Mouse (Mus musculus) small intestine, adult 2 months (tissue): ENCODE data around the gene Ago3. TPM values are rescaled to one million over a fixed set of nuclear protein-coding genes. Genes with fewer than 3 reads are reported as not detected.

Experiments used
- H3K27ac ChIP-seq: fragments of 200-500 bp; 2 replicates; pipeline ENCODE4 v1.5.1; 2012; ENCODE audit warnings: low read depth, low read length, control low read depth, inconsistent platforms; ENCODE audit not compliant: insufficient read depth
- H3K27me3 ChIP-seq: fragments of 200-500 bp; 2 replicates; pipeline ENCODE4 v1.6.1; 2012; ENCODE audit warnings: mild to moderate bottlenecking, moderate library complexity, low read length, inconsistent platforms; ENCODE audit not compliant: control insufficient read depth, insufficient read depth
- H3K36me3 ChIP-seq: fragments of 200-500 bp; 2 replicates; pipeline ENCODE4 v1.6.1; 2012; ENCODE audit warnings: mild to moderate bottlenecking, low read length, control low read depth, inconsistent platforms; ENCODE audit not compliant: control insufficient read depth, insufficient read depth
- H3K4me1 ChIP-seq: fragments of 200-500 bp; 2 replicates; pipeline ENCODE4 v1.6.1; 2012; ENCODE audit warnings: low read length, inconsistent platforms, mixed read lengths; ENCODE audit not compliant: control insufficient read depth, insufficient read depth, insufficient read length
- H3K4me3 ChIP-seq: fragments of 200-500 bp; 2 replicates; pipeline ENCODE4 v1.5.1; 2012; ENCODE audit warnings: low read depth, mild to moderate bottlenecking, control low read depth, inconsistent platforms, low read length, moderate library complexity
- CTCF ChIP-seq: fragments of 200-500 bp; IDR thresholded peaks from 2 replicates; pipeline ENCODE4 v1.5.1; 2012; ENCODE audit warnings: low read depth, mild to moderate bottlenecking, control low read depth, inconsistent platforms, low read length, moderate library complexity, mixed read lengths; ENCODE audit not compliant: insufficient replicate concordance, insufficient read length; ENCODE audit errors: extremely low read depth
- POLR2A ChIP-seq: fragments of 200-500 bp; IDR thresholded peaks from 2 replicates; pipeline ENCODE4 v1.6.1; 2012; ENCODE audit warnings: low read depth, mild to moderate bottlenecking, control low read depth, inconsistent platforms, low read length, moderate library complexity
- WGBS: fragments of 180-500 bp; shearing (Covaris S2); methylation state at CpG from one replicate; pipeline ENCODE4 v1.1.7; 2018; 5-methylcytosine and 5-hydroxymethylcytosine counted together
- polyA plus RNA-seq: library from polyadenylated mRNA; depleted of rRNA; stranded (reverse); fragments of >200 nt; gene quantifications from 2 replicates; pipeline ENCODE4 v1.2.3, GENCODE M21; 2012

Gene Ago3
- polyA plus RNA-seq, 1 experiment = 12.4 TPM

GRCm38 (mm10) chr4:126319806-126320205, 109.5 kb downstream of the Ago3 start:
- Histone ChIP-seq H3K4me1 (no peaks in the 10 kb centered on the region), H3K27me3 (no peaks in the 10 kb centered on the region), H3K4me3 (no peak overlapping the region), H3K36me3 (peaks cover 27% of the 10 kb centered on the region), H3K27ac (no peak overlapping the region)
- no peak for TF ChIP-seq CTCF
- TF ChIP-seq POLR2A = no peak
- 70% methylated on average over 6 of the region's 6 CpGs for whole genome bisulfite sequencing

DNA sequence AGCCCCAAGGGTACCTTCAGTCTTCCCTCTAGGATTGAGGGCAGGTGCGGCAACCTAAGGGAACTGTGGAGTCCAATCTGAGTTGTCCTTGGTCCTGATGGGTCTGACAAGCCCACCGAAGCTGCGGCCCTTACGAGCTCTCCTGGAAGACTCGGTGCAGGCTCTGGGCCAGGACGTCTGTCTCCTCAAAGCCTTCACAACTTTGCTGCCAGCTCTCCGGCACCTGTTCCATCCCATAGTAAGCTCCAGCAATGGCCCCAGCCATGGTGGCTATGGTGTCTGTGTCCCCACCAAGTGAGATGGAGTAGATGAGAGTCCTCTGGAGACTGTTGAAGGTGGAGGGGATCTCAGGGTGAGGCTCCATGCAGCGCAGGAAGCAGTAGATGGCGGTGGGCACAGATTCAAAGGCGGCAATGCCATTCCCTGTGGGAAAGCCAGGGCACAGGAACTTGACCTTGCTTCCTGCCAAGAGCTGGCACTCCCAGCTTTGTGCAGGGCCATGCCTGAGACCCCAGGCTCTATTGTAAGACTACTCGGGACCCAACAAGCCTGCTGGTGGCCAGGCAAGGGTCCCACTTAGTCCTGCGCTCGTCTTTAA, 112.8 kb downstream of the Ago3 start:
- H3K4me1 ChIP-seq = no peaks in the 10 kb centered on the region
- H3K27me3 ChIP-seq = no peaks in the 10 kb centered on the region
- peaks cover 27% of the 10 kb centered on the region for H3K36me3 ChIP-seq
- no peak overlapping the region for H3K4me3 ChIP-seq
- no peak for TF ChIP-seq CTCF
- no peak for TF ChIP-seq POLR2A
- WGBS = 94% methylated on average over 13 of the region's 13 CpGs
- H3K27ac ChIP-seq = no peak overlapping the region

GRCm38 (mm10) chr4:126315931-126316330, 113.4 kb downstream of the Ago3 start:
- 46% methylated on average over 5 of the region's 5 CpGs for WGBS
- H3K36me3 ChIP-seq = peaks cover 27% of the 10 kb centered on the region
- TF ChIP-seq POLR2A = no peak
- no peaks in the 10 kb centered on the region for H3K4me1 ChIP-seq
- H3K27me3 ChIP-seq = no peaks in the 10 kb centered on the region
- H3K27ac ChIP-seq = no peak overlapping the region
- H3K4me3 ChIP-seq = no peak overlapping the region

DNA sequence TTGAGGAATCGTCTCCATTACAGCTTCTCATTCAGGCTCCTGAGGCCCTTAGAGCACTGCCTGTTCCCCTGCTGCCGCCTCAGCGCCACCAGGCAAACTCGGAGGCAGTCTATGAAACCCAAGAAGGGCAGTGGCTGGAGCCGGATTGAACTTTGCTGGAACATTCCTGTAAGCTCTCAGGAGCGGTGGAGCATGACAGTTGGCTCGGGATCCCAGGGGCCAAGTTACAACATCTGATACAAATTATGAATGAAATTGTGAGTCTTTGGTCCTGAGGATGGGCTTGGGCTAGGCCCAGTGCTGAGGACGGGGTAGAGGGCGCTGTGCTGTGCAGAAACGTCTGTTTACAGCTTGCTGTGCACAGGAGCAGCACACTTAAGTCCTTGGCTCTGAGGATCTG, 115.0 kb downstream of the Ago3 start:
- Histone ChIP-seq H3K36me3 (peaks cover 27% of the 10 kb centered on the region), H3K27ac (no peak overlapping the region), H3K4me1 (no peaks in the 10 kb centered on the region), H3K27me3 (no peaks in the 10 kb centered on the region), H3K4me3 (no peak overlapping the region)
- 78% methylated on average over 10 of the region's 10 CpGs for WGBS
- TF ChIP-seq CTCF (no peak), POLR2A (no peak)

DNA sequence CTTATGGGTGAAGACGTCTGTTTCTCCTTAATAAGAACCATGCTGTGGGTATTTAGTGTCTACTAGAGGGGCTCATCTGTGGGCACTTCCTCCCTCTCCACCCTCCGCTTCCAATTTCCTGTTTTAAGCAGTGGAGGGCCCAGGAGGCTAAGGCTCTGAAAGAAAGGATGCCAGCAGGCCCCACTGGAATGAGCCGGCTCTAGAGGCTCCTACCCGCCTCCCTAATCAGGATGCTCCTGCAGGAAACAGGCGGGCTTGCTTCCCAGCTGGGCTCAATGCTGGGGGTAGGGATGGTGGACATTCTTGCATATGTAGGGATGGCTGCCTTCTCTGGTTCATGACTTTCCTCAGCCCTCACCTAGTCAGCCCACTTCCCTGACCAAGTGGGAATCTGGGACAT, 116.2 kb downstream of the Ago3 start:
- no peak overlapping the region for H3K4me3 ChIP-seq
- no peaks in the 10 kb centered on the region for H3K4me1 ChIP-seq
- 69% methylated on average over 5 of the region's 5 CpGs for WGBS
- H3K36me3 ChIP-seq = peaks cover 26% of the 10 kb centered on the region
- H3K27me3 ChIP-seq = no peaks in the 10 kb centered on the region
- no peak overlapping the region for H3K27ac ChIP-seq
- TF ChIP-seq CTCF (no peak), POLR2A (no peak)

- Histone ChIP-seq H3K27ac (no peak overlapping the region), H3K4me3 (no peak overlapping the region), H3K4me1 (no peaks in the 10 kb centered on the region), H3K27me3 (no peaks in the 10 kb centered on the region), H3K36me3 (peaks cover 10% of the 10 kb centered on the region)
- 92% methylated on average over 16 of the region's 16 CpGs for WGBS
- no peak for TF ChIP-seq CTCF
- TF ChIP-seq POLR2A = no peak
These were observed 117.7 kb downstream of the Ago3 start for GRCm38 (mm10) chr4:126311566-126312200.

DNA sequence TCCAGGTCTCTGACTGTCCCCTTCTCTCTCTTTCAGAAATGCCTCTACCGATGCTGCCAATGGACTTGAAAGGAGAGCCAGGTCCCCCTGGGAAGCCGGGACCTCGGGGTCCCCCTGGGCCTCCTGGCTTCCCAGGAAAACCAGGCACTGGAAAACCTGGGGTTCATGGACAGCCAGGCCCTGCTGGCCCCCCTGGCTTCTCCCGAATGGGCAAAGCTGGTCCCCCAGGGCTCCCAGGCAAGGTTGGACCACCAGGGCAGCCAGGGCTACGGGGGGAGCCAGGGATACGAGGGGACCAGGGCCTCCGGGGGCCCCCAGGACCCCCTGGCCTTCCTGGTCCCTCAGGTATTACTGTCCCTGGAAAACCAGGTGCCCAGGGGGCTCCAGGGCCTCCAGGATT, 119.0 kb downstream of the Ago3 start:
- Histone ChIP-seq H3K27me3 (peaks cover 3% of the 10 kb centered on the region; the same call in 1 of the 2 replicates), H3K4me3 (no peak overlapping the region), H3K4me1 (no peaks in the 10 kb centered on the region), H3K27ac (no peak overlapping the region), H3K36me3 (no peaks in the 10 kb centered on the region)
- WGBS = 72% methylated on average over 7 of the region's 7 CpGs
- TF ChIP-seq POLR2A (no peak), CTCF (no peak)
